Mouse (Mus musculus): ENCODE data around the gene Ints7. TPM values are rescaled to one million over a fixed set of nuclear protein-coding genes. Genes with fewer than 3 reads are reported as not detected.

Ints7 gene
- total RNA-seq, 2 experiments from 2014 or later: 27.6 to 28.9 TPM

GRCm38 (mm10) chr1:191629170-191629636 lies 53.8 kb downstream of the Ints7 start:
- no peak for DNase-seq (ENCODE audit: low spot score in 2 of 2)

GRCm38 (mm10) chr1:191632511-191633095 lies 57.2 kb downstream of the Ints7 start:
- DNase-seq (ENCODE audit: low spot score in 2 of 2): no peak

DNA sequence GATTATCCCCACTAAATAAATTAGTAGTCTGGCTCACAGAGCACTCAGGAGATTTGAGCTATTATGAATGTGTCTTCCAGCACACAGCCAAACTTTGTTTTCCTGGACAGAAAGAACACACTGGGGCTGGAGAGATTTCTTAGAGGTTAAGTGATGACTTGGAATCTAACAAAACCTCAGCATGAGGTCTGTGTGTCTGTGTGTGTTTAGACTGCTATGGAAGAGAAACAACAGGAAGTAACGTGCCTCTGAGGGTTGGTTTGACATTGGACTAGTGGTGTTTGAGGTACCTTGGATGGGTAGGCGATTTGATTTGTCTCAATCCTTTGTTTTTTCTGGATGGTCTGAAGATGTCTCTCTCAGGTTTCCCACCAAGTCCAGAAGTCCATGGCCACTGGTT lies 58.7 kb downstream of the Ints7 start:
- DNase-seq (ENCODE audit: low spot score in 2 of 2): no peak

GRCm38 (mm10) chr1:191638404-191638803 lies 63.0 kb downstream of the Ints7 start:
- DNase-seq (ENCODE audit: low spot score in 2 of 2): no peak

DNA sequence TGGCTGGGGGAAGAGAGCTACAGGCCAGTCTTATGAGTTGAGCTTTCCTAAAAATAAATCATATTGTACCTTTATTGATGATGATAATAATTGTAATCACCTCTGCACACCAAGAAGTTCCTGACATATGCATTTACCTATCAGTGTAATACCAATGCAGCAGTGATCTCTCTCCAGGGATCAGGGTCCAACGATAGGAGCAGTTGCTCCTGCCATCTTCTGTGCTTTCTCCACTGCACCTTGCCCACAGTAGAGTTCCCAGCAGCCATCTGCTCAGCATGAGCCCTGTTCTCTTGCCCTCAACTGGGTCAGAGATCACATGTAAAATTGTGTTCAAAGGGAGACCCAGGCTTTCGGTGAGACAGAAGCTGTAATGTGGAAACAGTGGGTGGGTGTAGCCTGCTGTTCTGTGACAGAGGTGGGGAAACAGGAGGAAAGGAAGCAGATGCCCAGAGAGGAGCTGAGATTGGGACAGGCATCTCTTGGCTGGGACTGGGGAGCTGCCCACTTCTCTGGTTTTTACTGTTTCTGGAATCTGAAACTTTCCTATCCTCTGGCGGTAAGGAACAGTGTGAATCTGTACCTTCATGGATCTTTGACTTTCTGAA lies 63.9 kb downstream of the Ints7 start:
- DNase-seq (ENCODE audit: low spot score in 2 of 2): no peak

DNA sequence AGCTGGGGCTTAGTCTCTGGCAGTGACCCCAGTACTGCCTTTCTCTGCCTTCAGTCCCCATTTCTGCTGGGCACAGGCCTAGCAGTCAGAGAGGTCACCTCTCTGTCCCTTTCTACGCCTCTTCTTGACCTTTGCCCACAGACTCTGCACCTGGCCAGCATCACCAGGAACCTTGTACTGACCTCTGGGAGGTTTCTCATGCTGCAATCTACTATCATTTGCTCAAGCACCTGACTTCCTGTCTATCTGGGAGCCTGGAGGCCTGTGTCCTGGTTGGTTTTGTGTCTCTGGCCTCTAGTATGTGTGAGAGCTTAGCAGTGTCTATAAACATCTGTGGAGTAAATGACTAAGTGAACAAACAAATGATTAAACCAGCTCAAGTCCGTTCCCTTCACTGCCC lies 64.7 kb downstream of the Ints7 start:
- no peak for DNase-seq (ENCODE audit: low spot score in 2 of 2)

- no peak for DNase-seq (ENCODE audit: low spot score in 2 of 2)
These were observed 65.4 kb downstream of the Ints7 start for GRCm38 (mm10) chr1:191640848-191641247.

DNA sequence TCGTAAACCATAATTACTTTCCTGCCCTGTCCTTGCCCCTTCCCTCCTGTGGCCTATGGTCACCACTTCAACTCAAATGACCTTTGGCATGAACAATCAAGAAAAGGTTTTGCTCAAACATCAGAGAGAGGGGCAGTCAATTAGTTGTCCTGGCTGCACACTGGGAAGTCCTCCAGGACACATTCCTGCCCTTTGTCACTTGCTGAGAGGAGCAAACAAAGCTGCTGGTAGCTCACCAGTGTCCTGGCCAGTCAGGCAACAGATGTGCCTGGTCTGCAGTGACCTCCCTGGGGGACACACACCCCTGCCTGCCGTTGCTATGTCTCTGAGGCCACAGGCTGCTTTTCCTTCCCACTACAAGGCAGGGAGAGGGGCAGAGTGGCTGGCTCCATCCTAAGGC lies 66.0 kb downstream of the Ints7 start:
- DNase-seq (ENCODE audit: low spot score in 2 of 2): no peak

DNA sequence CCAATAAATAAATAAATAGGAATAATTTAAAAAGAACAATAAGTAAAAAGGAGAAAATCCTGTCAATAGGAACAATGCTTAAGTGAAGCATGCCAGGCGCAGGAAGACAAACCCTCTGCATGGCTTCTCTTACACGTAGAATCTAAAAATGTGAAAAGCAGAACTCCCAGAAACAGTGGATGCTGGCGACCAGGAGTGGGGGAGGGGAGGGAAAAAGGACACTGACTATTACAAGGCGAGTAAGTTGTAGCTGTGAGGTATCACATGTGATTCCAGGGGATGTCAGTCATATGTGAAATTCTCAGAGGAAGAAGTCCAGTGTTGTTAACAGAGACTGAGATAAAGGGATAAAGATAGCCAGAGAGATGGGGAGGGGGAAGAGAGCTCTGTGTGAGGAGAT lies 67.5 kb downstream of the Ints7 start:
- no peak for DNase-seq (ENCODE audit: low spot score in 2 of 2)

- DNase-seq (ENCODE audit: low spot score in 2 of 2): no peak
These were observed 70.5 kb downstream of the Ints7 start for GRCm38 (mm10) chr1:191645921-191646320.

DNA sequence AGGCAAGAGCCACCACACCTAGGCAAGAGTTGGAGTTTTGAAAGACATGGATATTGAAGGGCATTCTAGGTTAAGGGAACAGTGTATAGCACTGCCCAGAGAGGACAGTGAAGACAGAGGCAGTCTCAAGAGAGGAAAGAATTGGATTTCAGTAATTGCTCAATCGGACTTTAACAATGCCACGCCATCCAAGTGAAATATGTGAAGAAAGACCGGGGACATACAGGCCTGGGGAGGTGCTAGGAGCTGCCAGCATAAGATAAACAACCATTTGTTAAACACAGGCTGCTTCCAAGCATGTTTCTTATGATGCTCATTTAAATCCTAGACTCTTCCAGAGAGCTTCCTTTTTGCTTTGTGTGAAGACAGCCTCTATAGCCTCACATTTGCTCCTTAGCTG lies 72.2 kb downstream of the Ints7 start:
- DNase-seq (ENCODE audit: low spot score in 2 of 2): no peak

- no peak for DNase-seq (ENCODE audit: low spot score in 2 of 2)
These were observed 84.0 kb downstream of the Ints7 start for GRCm38 (mm10) chr1:191659441-191659840.

- DNase-seq (ENCODE audit: low spot score in 2 of 2): no peak
These were observed 85.8 kb downstream of the Ints7 start for GRCm38 (mm10) chr1:191661019-191661796.

DNA sequence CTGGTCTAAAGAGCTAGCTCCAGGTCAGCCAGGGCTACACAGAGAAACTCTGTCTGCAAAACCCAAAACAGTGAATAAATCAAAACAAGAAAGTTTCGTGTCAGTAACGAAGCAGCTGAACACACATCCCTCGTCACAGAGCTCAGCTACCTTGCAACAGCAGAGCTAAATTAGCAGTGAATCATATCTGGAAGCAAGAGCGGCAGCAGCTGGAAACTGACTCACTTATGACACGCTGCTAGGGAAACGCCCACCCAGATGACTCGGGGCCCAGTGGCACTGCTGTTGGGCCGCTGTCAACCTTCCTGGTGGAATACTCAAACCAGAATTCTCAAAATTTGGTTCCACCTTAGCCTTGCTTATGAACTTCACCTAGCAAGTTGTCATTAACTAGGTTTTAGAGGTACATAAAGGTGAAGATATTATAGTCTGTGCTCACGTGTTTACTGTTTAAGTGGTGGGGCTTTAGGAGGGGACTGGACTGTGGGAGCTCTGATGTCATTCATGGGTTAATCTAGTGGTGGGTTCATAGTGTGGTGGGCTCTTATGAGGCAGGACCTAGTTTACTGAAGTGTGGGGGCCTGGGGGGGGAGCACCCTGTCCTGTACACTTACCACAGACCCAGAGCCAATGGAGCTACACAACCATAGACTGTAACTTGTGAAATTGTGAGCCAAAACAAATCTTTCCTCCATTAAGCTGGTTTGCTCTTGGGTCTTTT lies 86.9 kb downstream of the Ints7 start:
- DNase-seq (ENCODE audit: low spot score in 2 of 2): no peak

DNA sequence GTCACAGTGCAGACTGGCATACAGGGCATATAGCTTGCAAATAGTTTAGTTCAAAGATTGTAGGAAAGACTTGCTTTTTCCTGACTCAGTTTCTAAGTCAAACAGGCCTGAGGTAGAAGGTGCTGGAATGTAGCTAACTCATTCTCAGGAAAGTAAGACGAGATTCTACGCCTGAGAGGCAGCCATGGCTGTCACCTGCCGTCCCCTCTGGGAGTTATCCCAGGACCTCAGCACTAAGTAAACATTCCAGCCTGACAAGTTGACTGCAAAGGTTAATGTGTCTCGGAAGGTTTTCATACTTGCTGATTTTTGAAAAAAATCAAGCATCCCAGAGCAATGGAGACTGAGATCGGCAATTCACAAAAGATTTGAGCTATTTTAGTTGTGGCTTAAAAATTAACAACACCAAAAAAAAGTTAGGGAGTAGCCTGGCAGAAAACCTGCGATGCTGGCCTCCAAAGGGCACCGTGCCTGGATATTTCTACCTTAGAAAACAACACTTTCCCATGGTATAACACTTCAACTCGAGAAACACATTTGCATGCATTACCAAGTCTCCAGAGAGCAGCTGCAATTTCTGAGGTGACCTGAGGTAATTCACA lies 87.6 kb downstream of the Ints7 start:
- no peak for DNase-seq (ENCODE audit: low spot score in 2 of 2)

- DNase-seq (ENCODE audit: low spot score in 2 of 2): no peak
These were observed 88.2 kb downstream of the Ints7 start for GRCm38 (mm10) chr1:191663603-191664002.

DNA sequence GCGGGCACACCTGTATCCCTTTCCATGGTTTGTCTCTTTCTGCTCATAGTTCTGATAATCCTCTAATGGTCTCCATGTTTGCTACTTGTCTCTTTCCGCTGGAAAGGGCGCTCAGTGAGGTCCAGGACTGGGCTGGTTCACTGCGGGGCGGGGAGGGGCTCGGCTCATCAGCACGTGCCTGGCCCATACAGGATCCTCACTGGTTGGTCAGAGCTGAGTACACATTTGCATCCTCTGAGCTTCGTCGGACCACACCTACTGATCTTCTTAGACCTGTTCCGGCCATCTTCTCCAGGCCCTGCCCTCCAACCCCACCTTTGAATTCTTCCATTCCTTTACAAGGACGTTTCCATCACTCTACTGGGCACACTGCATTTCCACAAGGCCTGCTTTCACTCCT lies 90.9 kb downstream of the Ints7 start:
- DNase-seq (ENCODE audit: low spot score in 2 of 2): no peak

- no peak for DNase-seq (ENCODE audit: low spot score in 2 of 2)
These were observed 92.6 kb downstream of the Ints7 start for GRCm38 (mm10) chr1:191668030-191668429.

Data from layer of hippocampus, postnatal 10 days (tissue).